Mouse (Mus musculus) kidney, embryonic 16.5 days (tissue): ENCODE data around the gene Tshz2. TPM values are rescaled to one million over a fixed set of nuclear protein-coding genes. Genes with fewer than 3 reads are reported as not detected.
A peak's percentile ranks its signal among the peaks of the same experiment; 100 is the strongest.

ENCODE experiments used
- ATAC-seq: fragments of 200-750 bp; cut with Nextera tagmentation; 2 replicates; pipeline ENCODE4 v1.8.0; 2017; ENCODE audit warnings: moderate TSS enrichment; ENCODE audit not compliant: low FRiP score, low TSS enrichment
- H3K27ac ChIP-seq: fragments of 300-500 bp; sonication (generic); 2 replicates; pipeline ENCODE4 v1.5.1; 2014; ENCODE audit warnings: low read length
- H3K27me3 ChIP-seq: fragments of 300-500 bp; sonication (generic); 2 replicates; pipeline ENCODE4 v1.6.1; 2014; ENCODE audit warnings: low read length, control low read depth, mixed read lengths; ENCODE audit not compliant: insufficient read depth
- H3K36me3 ChIP-seq: fragments of 300-500 bp; sonication (generic); 2 replicates; pipeline ENCODE4 v1.6.1; 2014; ENCODE audit warnings: low read length, control low read depth, mixed read lengths; ENCODE audit not compliant: insufficient read depth
- H3K4me1 ChIP-seq: fragments of 300-500 bp; sonication (generic); 2 replicates; pipeline ENCODE4 v1.6.1; 2014; ENCODE audit warnings: low read length, control low read depth, mixed read lengths; ENCODE audit not compliant: insufficient read depth
- H3K4me2 ChIP-seq: fragments of 300-500 bp; sonication (generic); replicated peaks from 2 replicates; pipeline ENCODE4 v1.6.1; 2014; ENCODE audit warnings: low read depth, low read length
- H3K4me3 ChIP-seq: fragments of 300-500 bp; sonication (generic); 2 replicates; pipeline ENCODE4 v1.5.1; 2014; ENCODE audit warnings: mild to moderate bottlenecking, low read length
- H3K9ac ChIP-seq: fragments of 300-500 bp; sonication (generic); replicated peaks from 2 replicates; pipeline ENCODE4 v1.6.1; 2014; ENCODE audit warnings: low read length
- H3K9me3 ChIP-seq: fragments of 300-500 bp; sonication (generic); 2 replicates; pipeline ENCODE4 v1.6.1; 2016; ENCODE audit warnings: low read length, control low read depth
- WGBS: fragments of 180-500 bp; shearing (Covaris S2); extraction: QIAGEN DNeasy Blood & Tissue Kit; methylation state at CpG from one replicate; pipeline ENCODE4 v1.1.7; 2014; 5-methylcytosine and 5-hydroxymethylcytosine counted together
- polyA plus RNA-seq: library from polyadenylated mRNA; unstranded; fragments of >200 nt; fragmentation: Nextera tagmentation; extraction: Ambion mirVana; gene quantifications from 2 replicates; pipeline ENCODE4 v1.2.1, GENCODE M21; 2015

Gene Tshz2
- polyA plus RNA-seq, 1 experiment from 2014 or later, result 11.5 TPM

DNA sequence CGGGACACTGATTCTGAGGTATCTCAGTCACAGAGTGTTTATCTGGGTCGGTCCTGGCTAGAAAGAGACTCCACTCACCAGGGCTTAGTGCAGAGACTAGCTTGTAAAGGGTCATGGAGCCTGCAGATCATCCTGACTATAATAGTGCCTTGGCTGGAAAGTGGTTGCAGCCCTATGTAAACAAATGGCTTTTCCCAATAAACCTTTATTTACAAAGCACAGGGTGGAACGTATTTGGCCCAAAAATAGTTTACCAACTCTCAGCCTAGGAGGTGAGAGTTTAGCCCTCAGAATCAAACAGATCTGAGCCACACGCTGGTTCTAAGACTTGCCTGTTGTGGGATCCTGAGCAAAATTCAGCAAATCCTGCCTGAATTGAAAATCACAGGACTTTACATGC, 111.1 kb downstream of the Tshz2 start:
- H3K27me3 ChIP-seq, result no peaks in the 10 kb centered on the region
- no peak overlapping the region for H3K9ac ChIP-seq
- H3K4me2 ChIP-seq, result no peak overlapping the region
- no peak overlapping the region for H3K4me3 ChIP-seq
- no peak for ATAC-seq
- peaks cover 24% of the 10 kb centered on the region for H3K4me1 ChIP-seq
- peaks cover 5% of the 10 kb centered on the region; the same call in 1 of the 2 replicates for H3K9me3 ChIP-seq
- 67% methylated on average over 4 of the region's 4 CpGs for WGBS
- H3K27ac ChIP-seq, result no peak overlapping the region
- H3K36me3 ChIP-seq, result peaks cover 3% of the 10 kb centered on the region; the same call in 1 of the 2 replicates

GRCm38 (mm10) chr2:169747114-169747642, 114.4 kb downstream of the Tshz2 start:
- no peak overlapping the region for H3K27ac ChIP-seq
- WGBS, result 86% methylated on average over 7 of the region's 7 CpGs

GRCm38 (mm10) chr2:169749331-169749945, 116.6 kb downstream of the Tshz2 start:
- no peaks in the 10 kb centered on the region for H3K27me3 ChIP-seq
- peaks cover 5% of the 10 kb centered on the region; the same call in 1 of the 2 replicates for H3K9me3 ChIP-seq
- H3K36me3 ChIP-seq, result peaks cover 3% of the 10 kb centered on the region; the same call in 1 of the 2 replicates
- no peak overlapping the region for H3K9ac ChIP-seq
- ATAC-seq, result no peak
- 20% methylated on average over 16 of the region's 16 CpGs for WGBS
- peak overlapping the region; percentile 38 for H3K4me2 ChIP-seq
- no peak overlapping the region for H3K4me3 ChIP-seq
- H3K4me1 ChIP-seq, result peaks cover 40% of the 10 kb centered on the region
- peak overlapping the region; percentile 83 for H3K27ac ChIP-seq

More at GRCm38 (mm10) chr2:169747114-169747642, 114.4 kb downstream of the Tshz2 start:
- H3K36me3 ChIP-seq, result peaks cover 3% of the 10 kb centered on the region; the same call in 1 of the 2 replicates
- H3K4me2 ChIP-seq, result no peak overlapping the region
- no peak overlapping the region for H3K9ac ChIP-seq
- H3K9me3 ChIP-seq, result peaks cover 5% of the 10 kb centered on the region; the same call in 1 of the 2 replicates
- ATAC-seq, result no peak
- H3K4me1 ChIP-seq, result peaks cover 38% of the 10 kb centered on the region
- no peaks in the 10 kb centered on the region for H3K27me3 ChIP-seq
- no peak overlapping the region for H3K4me3 ChIP-seq

DNA sequence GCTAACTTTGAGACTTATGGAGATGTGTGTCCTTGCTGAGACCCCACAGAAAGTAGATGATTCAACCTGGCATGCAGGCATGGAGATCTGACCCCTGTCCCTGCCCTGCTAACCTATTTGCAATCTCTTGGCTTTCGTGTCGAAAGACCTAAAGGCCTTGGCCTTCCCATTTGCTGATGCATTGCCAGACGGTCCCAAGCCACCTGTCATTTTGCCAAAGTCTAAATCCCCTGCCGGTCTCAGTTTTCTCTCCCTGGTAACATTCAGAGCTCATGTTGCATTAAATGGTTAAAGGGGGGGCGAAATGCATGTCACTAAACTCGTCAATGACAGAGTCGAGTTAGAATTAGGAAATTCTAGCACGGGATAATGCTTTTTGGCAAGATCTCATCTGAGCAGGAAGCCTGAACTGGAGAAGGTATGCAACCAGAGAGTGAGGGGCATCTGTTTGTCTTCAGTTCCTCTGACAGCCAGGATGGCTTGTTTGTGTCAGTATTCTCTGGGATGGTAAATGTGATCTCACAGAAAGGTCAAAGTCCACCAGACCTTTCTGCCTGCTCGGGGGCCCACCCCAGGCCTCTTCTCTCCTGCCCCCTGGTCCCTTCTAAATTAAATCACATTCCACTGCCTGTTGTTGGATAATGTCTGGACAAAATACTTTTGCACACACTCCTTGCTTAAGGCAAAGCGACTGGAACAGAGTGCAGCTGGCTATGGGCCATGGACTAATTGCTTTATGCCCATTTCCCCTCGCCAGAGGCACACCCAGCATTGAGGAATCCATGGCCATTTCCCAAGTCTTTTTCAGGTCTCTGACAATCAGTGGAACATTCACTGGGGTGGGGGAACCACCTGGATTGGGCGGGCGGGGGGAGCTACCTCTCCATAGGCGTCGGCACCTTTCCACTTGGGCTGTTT, 118.0 kb downstream of the Tshz2 start:
- H3K9me3 ChIP-seq, result peaks cover 5% of the 10 kb centered on the region; the same call in 1 of the 2 replicates
- H3K9ac ChIP-seq, result no peak overlapping the region; the same call in 1 of the 2 replicates
- H3K4me3 ChIP-seq, result no peak overlapping the region
- peak overlapping the region; percentile 83 for H3K27ac ChIP-seq
- ATAC-seq, result peak; percentile 55; the same call in 1 of the 2 replicates
- WGBS, result 18% methylated on average over 15 of the region's 15 CpGs
- H3K4me1 ChIP-seq, result peaks cover 48% of the 10 kb centered on the region
- H3K4me2 ChIP-seq, result no peak overlapping the region
- no peaks in the 10 kb centered on the region for H3K27me3 ChIP-seq
- peaks cover 3% of the 10 kb centered on the region; the same call in 1 of the 2 replicates for H3K36me3 ChIP-seq

- Histone ChIP-seq H3K27me3 (no peaks in the 10 kb centered on the region), H3K9me3 (peaks cover 5% of the 10 kb centered on the region; the same call in 1 of the 2 replicates), H3K4me1 (peaks cover 49% of the 10 kb centered on the region), H3K4me2 (no peak overlapping the region), H3K9ac (no peak overlapping the region), H3K4me3 (no peak overlapping the region), H3K36me3 (peaks cover 3% of the 10 kb centered on the region; the same call in 1 of the 2 replicates), H3K27ac (peak overlapping the region; percentile 36; the same call in 1 of the 2 replicates)
- no peak for ATAC-seq
- WGBS, result 90% methylated on average over 9 of the region's 9 CpGs
These were observed 119.3 kb downstream of the Tshz2 start for GRCm38 (mm10) chr2:169752126-169752525.

DNA sequence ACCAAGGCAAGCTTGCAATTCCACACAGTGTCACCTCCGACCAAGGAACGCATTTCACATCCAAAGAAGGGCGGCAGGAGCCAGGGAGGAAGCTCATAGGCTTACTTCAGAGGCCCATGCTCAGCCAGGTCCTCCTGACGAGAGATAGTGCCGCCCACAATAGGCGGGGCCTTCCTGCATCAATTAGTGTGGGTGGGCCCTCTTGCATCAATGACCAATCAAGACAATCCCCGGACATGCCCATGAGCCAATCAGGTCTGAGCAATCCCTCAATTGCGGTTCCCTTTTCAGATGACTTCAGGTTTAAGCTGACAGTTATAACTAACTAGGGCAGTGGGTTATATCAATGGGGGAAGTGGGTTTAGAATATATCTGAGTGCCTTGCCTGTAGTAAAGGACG, 120.6 kb downstream of the Tshz2 start:
- H3K4me1 ChIP-seq, result peaks cover 62% of the 10 kb centered on the region
- ATAC-seq, result no peak

DNA sequence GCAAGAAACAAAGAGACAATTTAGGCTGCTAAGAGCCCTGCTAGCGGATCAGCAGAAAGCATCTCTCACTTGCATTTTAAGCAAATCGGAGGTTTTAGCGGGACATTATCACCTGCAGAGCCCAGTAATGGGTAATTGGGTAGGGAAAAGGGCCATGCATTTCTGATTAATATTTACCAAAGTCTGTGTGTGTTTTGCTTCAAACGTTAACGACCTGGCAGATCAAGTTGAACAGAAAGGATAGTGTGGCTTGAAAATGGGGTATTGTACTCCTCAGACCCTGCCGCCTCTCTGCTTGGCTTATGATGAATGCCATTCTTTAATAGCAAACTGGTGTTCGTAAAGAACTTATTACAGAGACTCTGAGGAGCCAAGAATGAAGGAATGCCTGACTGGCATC, 122.3 kb downstream of the Tshz2 start:
- WGBS, result 56% methylated on average over 7 of the region's 7 CpGs
- Histone ChIP-seq H3K27me3 (no peaks in the 10 kb centered on the region), H3K9me3 (no peaks in the 10 kb centered on the region; the same call in 1 of the 2 replicates), H3K27ac (peak overlapping the region; percentile 71), H3K4me3 (no peak overlapping the region), H3K9ac (no peak overlapping the region), H3K4me1 (peaks cover 49% of the 10 kb centered on the region), H3K4me2 (peak overlapping the region; percentile 1; the same call in 1 of the 2 replicates), H3K36me3 (no peaks in the 10 kb centered on the region)
- ATAC-seq, result no peak

More for the DNA sequence above, 120.6 kb downstream of the Tshz2 start:
- WGBS, result 85% methylated on average over 9 of the region's 9 CpGs
- Histone ChIP-seq H3K9ac (no peak overlapping the region), H3K27ac (no peak overlapping the region), H3K27me3 (no peaks in the 10 kb centered on the region), H3K4me2 (no peak overlapping the region), H3K4me3 (no peak overlapping the region), H3K36me3 (no peaks in the 10 kb centered on the region), H3K9me3 (no peaks in the 10 kb centered on the region)

DNA sequence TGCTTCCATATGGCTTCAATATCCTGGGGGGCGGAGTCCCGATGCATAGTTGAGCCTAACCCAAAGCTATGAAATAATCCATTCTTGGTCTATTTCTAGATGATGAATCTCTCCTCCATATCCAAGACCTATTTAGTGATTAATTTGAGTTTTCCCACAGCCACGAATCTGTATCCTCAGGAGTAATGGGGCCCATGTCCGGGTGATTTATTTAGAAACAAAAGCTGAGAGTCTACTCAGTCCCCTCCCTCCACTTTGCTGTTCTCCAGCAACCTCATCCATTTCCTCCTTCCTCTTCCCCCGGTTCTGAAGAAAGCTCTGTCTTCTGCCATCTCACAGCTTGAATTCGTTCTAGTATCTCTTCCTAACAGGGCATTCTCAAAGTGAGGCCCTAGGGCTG, 125.3 kb downstream of the Tshz2 start:
- no peak overlapping the region for H3K9ac ChIP-seq
- 40% methylated on average over 6 of the region's 6 CpGs for WGBS
- H3K9me3 ChIP-seq, result no peaks in the 10 kb centered on the region; the same call in 1 of the 2 replicates
- H3K27me3 ChIP-seq, result no peaks in the 10 kb centered on the region
- H3K4me1 ChIP-seq, result peaks cover 35% of the 10 kb centered on the region
- no peak for ATAC-seq
- H3K4me2 ChIP-seq, result no peak overlapping the region
- H3K36me3 ChIP-seq, result no peaks in the 10 kb centered on the region
- no peak overlapping the region for H3K4me3 ChIP-seq
- H3K27ac ChIP-seq, result peak overlapping the region; percentile 44; the same call in 1 of the 2 replicates

GRCm38 (mm10) chr2:169760117-169760516, 127.3 kb downstream of the Tshz2 start:
- Histone ChIP-seq H3K36me3 (no peaks in the 10 kb centered on the region), H3K4me3 (no peak overlapping the region), H3K27me3 (no peaks in the 10 kb centered on the region), H3K4me1 (peaks cover 29% of the 10 kb centered on the region), H3K9me3 (no peaks in the 10 kb centered on the region; the same call in 1 of the 2 replicates), H3K9ac (no peak overlapping the region), H3K4me2 (no peak overlapping the region), H3K27ac (no peak overlapping the region)
- 83% methylated on average over 1 of the region's 1 CpGs for WGBS
- ATAC-seq, result no peak
